Mouse (Mus musculus) lung, postnatal 25 days (tissue): ENCODE data around the gene Eln.

Source experiments
- DNase-seq: peaks from one replicate; pipeline ENCODE4 v3.0.0; 2022; ENCODE audit warnings: low spot score

Gene Eln

DNA sequence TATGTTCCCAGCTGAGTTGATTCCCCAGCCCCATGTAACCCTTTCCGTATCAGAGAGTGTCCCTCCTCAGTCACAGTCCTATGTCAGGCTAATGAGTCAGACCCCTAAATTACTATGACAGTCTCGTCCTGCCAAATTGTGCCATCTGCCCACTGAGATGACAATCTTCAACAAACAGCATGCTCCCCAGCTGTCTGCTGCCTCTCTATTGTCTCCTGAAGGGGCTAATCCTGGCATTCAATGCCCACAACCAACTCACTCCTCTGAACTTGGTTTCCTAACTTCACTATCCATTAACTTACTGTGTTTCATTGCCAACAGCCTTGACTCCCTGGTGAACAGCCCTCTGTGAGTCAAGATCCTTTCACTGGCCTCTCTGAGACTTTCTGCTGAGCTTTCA lies 62.7 kb downstream of the Eln start:
- DNase-seq = no peak

DNA sequence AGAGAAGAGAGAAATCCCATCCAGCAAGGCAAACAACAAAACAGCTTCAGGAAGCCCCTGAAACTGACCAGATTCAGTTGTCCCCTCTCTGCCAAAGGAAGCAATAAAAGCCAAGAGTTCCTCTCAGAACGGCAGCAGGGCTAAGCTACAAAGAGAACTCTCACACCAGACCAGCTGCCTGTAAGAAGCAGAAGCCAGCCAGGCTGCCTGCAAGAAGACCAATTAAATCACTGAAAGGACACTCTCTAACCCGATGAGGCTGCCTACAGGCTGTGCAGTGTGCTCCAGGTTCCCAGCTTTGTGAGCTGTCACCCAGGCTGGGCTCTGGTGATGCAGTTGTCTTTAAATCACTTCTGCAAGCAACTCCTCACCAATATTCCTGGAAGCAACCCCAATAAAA lies 63.3 kb downstream of the Eln start:
- DNase-seq = no peak

DNA sequence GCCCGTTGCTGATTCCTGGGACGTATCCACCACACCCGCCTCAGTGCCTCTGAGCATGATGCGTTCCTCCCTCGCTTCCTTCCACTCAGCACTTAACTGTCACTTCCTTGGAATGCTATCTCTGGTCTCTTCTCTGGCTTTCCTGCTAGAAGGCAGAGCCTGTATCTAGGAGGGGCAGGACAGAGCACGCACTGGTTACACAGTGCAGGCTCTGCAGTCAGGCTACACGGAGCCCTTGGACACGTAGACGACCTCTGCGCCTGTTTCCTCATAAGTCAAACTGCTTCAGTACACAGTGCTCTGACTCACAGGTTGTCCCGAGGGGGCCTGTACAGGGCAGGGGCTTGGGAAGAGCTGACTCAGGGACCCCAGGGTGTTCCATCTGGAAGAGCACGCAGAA lies 66.9 kb downstream of the Eln start:
- peak; percentile 67 for DNase-seq

DNA sequence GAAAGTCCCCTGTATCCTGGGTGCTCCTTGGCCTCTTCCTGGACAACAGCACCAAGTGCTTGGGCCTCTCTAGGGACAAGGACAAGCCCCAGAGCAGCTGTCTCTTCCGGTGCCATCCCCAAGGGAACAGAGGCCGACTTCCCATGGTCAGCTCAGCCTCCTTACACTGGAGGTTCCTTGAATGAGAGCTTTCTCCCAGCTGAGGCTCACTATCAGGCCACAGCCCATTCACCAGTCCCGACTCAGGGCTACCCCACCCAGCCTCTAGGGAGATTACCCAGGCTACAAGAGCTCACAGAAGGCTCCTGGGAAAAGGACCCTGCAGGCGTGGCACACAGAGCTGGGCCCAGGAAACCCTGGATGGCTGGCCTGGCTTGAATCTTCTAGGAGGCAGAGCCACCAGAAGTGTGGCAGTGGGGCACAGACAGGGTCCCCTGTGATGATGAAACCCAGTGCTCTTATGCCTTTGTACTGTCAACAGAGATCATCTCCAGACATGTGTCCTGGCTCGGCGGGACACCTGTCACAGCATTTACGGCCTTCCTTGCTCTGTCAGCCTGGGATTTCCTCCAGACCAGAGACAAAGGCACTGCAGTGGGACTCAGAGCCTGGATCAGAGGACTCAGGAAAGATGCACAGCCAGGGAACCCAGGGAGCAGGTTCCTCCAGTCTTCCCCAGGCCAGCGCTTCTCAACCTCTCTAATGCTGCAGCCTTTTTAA lies 68.1 kb downstream of the Eln start:
- no peak for DNase-seq

DNA sequence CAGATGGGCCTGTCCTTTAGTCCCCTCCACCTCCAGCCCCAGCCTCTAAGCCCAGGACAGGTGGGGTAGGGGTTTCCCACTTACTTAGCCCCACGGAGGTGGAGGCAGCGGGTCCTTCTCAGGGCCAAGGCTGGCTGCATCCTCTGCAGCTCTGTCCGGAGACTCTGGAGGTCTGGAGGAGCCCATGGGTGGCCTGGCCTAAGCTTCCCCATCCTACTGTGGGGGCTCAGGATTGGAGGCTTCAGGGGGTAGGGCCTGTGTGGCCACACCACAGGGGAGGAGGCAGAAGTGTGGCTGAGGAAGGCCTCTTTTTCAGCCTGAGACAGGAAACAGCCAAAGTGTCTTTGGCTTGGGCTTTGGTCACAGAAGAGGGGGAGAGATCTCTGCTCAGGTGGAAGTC lies 69.1 kb downstream of the Eln start:
- DNase-seq = peak; percentile 43

DNA sequence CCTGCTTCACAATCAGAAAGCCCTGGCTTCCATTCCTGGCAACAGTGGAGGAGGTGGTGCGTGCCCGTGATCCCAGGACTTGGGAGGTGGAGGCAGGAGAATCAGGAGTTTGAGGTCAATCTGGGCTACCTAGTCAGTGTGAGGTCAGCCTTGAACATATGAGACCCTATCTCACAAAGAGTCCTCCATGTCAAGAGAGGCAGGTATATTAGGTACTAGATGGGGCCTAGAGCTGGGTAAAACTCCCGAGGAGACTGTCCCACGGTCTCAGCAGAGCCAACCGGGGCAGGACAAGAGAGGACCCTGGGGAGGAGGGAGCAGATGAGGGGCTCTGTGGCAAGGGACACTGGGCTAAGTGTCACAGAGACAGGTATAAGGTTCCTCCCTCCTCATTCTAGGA lies 69.6 kb downstream of the Eln start:
- DNase-seq = no peak

DNA sequence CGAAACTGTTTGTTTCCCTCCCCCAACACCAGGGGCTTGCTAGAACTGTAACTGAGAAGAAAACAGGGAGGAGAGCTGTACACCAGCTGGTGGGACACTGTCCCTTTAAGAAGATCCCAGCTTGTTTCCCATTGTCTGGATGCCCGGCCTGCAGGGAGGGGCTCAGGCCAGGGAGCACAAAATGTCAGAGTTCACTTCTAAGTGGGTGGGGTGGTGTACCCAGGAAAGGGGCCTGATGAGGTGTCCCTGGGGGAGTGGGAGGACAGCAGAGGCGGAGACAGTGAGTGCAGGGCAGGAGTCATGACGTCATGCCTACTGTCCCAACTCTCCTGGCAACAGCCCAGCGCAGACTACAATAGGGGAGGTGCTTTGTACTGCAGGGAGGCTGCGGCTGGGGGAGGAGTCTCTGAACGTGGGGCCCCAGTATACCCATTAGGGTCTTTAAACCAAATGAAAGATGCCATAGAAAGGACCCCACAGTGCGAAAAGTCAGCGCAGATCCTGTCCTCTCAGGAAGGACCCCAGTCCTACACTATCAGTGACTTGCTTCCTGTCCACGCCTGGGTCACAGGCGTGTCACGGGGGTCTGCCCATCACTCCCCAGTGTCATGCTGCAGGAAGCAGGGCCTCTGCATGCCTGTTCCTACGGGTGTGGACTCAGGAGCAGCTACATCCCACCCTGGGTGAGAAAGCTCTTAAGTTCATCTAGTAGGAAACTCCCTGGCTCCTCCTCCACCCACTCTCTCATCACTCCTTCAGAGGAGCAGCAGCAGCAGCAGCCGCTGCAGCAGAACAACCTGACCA lies 71.0 kb downstream of the Eln start:
- peak; percentile 94 for DNase-seq

DNA sequence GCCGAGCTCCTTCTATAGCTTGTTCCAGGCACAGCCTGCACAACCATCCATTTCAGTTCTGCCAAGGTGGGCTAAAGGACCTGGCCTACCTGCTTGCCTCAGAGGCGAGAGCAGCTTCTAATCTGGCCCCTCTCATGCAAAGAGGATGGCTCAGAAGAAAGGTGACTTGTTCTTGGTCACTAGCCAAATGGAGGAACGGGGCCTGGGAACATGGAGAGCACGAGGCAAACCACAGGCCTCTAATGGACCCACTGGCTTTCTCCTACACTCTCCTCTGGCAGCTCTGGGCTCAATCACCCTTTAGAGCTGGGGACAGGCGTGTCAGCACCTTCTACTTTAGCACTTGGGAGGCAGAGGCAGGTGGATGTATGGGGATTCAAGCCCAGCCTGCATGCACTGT lies 72.1 kb downstream of the Eln start:
- no peak for DNase-seq

DNA sequence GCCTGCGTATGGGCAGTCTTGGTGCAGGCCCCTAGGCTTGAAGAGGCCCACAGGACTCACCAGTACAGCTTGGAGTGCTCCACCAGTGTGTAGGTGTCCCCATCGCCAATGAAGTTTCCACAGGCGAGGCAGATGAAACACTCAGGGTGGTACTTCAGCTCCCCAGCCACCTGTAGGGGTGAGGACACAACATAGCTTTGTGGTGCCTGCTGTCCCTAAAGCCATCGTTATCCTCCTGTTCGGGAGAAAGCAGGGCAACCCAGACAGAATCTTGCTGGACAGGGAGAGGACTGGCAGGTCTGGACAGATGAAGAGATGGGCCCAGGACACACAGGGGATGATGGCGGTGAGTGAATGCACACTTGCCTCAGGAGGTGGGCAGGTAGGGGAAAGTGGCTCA lies 74.5 kb downstream of the Eln start:
- DNase-seq = no peak

DNA sequence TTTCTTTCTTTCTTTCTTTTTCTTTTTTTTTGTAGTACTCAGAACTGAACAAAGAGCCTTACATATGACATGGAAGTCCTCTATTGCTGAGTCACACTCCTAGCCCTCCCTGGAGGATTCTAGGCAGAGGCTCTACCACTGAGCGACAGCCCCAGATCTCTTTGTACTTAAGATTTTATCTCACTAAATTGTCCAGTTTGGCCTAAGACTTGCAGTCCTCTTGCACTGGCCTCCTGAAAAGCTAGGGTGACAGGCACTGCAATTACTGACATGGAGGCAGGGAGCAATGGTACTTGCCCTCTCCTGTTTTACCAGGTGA lies 75.0 kb downstream of the Eln start:
- no peak for DNase-seq

DNA sequence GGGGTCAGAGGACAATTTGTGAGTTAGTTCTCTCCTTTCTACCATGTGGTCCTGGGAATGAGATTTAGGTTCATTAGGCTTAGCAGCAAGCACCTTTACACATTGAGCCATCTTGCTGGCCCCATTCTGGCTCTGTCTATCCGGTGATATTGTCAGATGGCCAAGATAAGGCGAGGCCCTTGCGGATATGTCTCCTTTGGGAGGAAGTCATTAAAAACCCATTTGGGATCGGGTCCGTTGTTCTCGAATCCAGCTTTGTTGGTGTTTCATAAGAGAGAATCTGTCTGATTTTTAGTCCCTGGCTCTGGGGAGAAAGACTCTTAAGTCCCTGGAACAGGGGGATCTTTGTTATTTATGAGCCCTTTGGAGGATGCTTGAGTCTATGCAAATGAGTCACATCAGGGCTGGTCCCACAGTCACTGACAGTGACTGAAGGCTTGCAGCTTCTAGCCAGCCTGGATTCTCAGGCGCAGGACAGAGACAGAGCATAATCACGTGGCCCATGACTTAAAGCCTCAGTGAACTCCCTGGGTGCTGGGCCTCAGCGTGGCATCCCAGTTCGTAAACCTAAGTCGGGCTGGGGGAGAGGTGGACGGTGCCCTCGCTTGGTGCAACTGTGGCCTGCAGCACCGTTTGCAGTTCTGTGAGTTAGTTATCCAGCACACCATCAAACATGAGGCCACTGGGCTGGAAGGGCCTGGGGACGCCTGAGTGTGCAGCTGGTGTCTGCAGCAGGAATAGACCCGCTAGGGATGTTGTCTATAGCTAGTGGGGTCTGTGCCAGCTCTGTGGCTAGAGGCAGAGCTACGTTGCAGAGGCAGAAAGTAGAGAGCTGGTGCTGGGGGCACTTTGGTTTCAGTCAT lies 75.6 kb downstream of the Eln start:
- no peak for DNase-seq

DNA sequence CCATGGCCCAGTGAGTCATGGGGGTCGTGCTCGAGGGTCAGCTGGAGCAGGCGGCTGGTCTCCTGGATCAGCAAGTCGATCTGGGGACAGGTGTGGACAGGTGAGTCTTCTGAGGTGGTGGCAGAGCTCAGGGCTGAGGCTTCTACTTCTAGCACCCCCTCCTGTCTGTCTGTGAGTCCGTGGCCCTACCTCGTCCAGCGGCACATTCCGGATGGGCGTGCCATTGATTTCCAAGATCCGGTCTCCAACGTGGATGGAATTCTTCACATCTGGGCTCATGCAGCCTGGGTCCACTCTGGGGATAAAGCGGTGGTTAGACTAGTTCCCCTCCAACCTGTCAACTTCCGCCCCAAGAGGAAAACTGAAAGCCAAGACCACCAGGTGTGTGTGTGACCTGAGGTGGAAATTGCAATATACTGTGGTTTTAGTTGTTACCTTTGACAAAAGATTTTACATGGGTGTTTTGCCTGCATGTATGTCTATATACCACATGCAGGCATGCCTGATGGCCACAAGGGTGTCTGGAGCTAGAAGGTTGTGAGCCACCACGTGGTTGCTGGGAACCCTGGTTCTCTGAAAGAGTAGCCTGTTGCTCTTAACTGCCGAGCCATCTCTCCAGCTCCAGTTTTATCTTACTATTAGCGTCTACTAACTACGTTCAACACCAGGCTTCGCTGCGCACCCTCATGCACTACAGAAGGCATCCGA lies 78.0 kb downstream of the Eln start:
- no peak for DNase-seq

DNA sequence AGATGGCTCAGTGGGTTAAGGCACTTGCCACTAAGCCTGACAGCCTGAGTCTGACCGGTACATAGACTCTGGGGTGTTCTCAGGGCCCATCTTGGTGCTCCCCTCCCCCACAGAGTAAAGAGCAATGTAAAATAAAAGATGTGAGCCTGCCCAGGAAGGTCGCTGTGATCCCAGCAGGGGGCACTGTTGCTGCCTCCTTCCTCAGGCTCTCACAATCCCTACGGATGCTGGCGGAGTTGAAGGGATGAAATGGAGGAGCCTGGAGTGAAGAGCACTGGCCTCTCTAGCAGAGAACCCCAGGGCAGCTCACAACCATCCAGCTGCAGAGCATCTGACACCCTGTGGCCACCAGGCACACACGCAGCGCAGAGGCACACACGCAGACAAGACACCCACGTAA lies 78.6 kb downstream of the Eln start:
- no peak for DNase-seq

DNA sequence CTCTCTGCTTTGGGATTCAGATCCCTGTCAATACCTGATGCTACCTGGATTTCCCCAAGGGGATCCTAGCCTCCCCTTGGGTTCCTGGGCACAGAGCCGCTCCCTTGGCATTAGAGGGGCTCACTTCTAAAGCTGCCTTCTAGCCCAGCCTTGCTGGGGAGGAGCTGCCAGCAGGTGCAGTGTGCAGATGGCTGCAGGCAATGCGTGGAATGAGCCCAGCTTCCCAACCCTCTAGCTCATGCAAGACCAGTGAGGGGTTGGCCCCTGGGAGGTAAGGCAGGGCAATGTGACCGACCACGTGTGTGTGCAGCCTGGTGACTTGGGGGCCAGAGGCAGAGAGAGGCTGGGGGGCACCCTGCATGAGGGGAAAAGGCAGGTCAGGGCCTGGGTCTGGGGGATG lies 90.4 kb downstream of the Eln start:
- no peak for DNase-seq
